Mouse (Mus musculus) gastrocnemius, adult 18-20 months (tissue): Measurements from ENCODE around the gene Psma5. TPM values are rescaled to one million over a fixed set of nuclear protein-coding genes. Genes with fewer than 3 reads are reported as not detected.

Experiments
- DNase-seq: peaks from one replicate; pipeline ENCODE4 v3.0.0; 2021; ENCODE audit warnings: low spot score
- total RNA-seq, 2 experiments: library from RNA; stranded (reverse); gene quantifications; 2 replicates each; pipeline ENCODE4 v1.2.3; 2021

Gene Psma5
- total RNA-seq, 2 experiments from 2014 or later = 50.6 to 56.2 TPM

GRCm38 (mm10) chr3:108279495-108279894 is 22.8 kb downstream of the Psma5 start:
- peak; percentile 56 for DNase-seq

GRCm38 (mm10) chr3:108282401-108283240 is 25.9 kb downstream of the Psma5 start:
- peak; percentile 55 for DNase-seq

GRCm38 (mm10) chr3:108283241-108283561 is 26.5 kb downstream of the Psma5 start:
- DNase-seq = no peak

GRCm38 (mm10) chr3:108283781-108284601 is 27.3 kb downstream of the Psma5 start, which contains the start of gene Sort1:
Gene Sort1, plus strand, starts transcription at chr3:108284082.
- DNase-seq = peak; percentile 74

GRCm38 (mm10) chr3:108285078-108285711 is 28.5 kb downstream of the Psma5 start:
- no peak for DNase-seq

GRCm38 (mm10) chr3:108286671-108287439 is 30.1 kb downstream of the Psma5 start:
- DNase-seq = no peak

- DNase-seq = no peak
These were observed 31.4 kb downstream of the Psma5 start for GRCm38 (mm10) chr3:108287811-108288805.

- no peak for DNase-seq
These were observed 32.8 kb downstream of the Psma5 start for GRCm38 (mm10) chr3:108289311-108290130.

- DNase-seq = no peak
These were observed 34.5 kb downstream of the Psma5 start for GRCm38 (mm10) chr3:108291036-108291799.

- no peak for DNase-seq
These were observed 37.7 kb downstream of the Psma5 start for GRCm38 (mm10) chr3:108294398-108294797.

- peak; percentile 91 for DNase-seq
These were observed 38.9 kb downstream of the Psma5 start for GRCm38 (mm10) chr3:108295379-108296219.

GRCm38 (mm10) chr3:108296220-108297049 is 39.7 kb downstream of the Psma5 start:
- peak; percentile 74 for DNase-seq

GRCm38 (mm10) chr3:108297050-108297419 is 40.3 kb downstream of the Psma5 start:
- DNase-seq = no peak

- no peak for DNase-seq
These were observed 41.2 kb downstream of the Psma5 start for GRCm38 (mm10) chr3:108297603-108298553.

GRCm38 (mm10) chr3:108300455-108301030 is 43.8 kb downstream of the Psma5 start:
- no peak for DNase-seq
